Mouse (Mus musculus): ENCODE results near the gene Alkbh4. TPM values are rescaled to one million over a fixed set of nuclear protein-coding genes. Genes with fewer than 3 reads are reported as not detected.
"Not testable (repeated sequence)": the region's sequence is repeated elsewhere in the genome, so short reads cannot be mapped to it uniquely, and the experiment has no call there.

Alkbh4 gene
- total RNA-seq, 2 experiments from 2014 or later = 11.0 to 11.4 TPM

- DNase-seq (ENCODE audit: low spot score in 2 of 2) = no peak
These were observed 6.8 kb downstream of the Alkbh4 start for GRCm38 (mm10) chr5:136142746-136143145.

GRCm38 (mm10) chr5:136143161-136143755 is 7.3 kb downstream of the Alkbh4 start:
- no peak for DNase-seq (ENCODE audit: low spot score in 2 of 2)

DNA sequence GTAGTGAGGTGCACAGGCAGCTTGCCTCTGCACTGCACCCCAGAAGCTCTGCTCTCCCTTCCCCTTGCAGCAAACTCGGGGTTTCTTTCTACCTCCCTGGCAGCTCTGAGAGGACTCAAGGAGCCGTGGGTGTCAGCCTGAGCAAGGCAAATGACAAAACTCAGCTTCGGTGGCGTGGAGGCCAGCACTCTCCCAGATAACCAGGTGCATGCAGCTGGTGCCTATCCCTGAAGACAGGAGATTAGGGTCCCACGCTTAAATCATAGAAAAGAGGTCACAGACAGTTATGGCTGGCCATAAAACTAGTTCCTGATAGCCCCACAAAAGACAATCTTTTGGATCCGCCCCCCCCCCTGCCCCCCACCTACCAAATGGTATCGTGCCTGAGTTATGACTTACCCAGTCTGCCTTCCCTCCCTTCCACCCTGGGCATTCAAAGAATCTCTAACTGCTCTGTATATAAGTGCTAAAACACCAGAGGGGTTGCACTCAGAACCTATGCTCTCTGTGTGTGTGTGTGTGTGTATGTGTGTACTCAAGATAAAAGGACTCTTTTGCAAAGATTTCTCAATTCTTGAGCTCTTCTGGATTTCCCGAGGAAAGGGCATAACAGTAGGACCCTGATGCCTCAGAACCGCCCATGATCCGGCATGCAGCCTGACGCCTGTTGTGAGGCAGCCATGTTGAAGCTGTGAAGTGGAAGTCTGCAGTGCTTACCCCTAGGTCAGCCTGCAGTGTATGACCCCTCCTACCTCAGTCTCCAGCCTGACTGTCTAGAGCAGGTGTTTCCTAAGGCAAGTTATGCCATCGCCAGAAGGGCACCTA is 8.9 kb downstream of the Alkbh4 start:
- no peak for DNase-seq (ENCODE audit: low spot score in 2 of 2)

- no peak for DNase-seq (ENCODE audit: low spot score in 2 of 2)
These were observed 11.0 kb downstream of the Alkbh4 start for GRCm38 (mm10) chr5:136146936-136147335.

DNA sequence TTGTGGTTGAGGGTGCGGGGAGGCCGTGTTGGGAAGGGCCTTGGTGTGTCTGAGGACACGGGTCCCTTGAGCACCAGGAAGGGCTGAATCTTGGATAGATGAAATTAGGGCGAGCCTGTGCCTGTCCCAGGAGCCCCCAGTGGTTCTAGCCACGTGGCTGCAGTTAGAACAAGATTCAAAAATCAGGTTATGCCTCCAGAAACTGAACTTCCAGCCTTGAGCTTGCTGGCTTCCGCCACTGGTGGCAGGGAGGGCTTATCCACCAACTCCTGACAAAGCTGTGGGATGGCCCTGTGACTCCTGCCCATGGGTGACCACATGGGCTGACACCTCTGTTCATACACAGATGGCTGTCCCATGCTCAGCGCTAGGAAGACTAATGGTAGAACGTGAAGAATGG is 11.8 kb downstream of the Alkbh4 start:
- DNase-seq (ENCODE audit: low spot score in 2 of 2) = no peak

DNA sequence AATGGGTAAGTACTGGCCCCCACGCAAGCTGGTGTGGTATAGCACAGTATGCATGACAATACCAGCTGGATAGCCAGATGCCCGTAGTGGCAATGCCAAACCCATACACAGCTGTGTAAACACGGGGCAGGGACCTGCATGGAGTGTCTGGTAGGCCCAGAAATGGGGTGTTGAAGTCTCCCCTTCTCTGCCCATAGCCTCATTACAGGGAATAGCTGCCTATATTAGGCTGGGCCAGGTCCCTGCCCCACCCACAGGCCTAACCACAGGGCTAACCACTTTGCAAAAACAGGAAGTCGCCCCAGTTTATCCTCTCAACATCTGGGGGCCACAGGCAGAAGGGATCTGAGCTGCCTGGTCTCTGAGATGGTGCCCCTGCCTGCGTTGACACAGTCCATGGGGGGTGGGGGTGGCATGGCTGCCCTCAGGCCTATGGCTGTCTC is 13.2 kb downstream of the Alkbh4 start:
- not testable (repeated sequence) for DNase-seq (ENCODE audit: low spot score in 2 of 2)

DNA sequence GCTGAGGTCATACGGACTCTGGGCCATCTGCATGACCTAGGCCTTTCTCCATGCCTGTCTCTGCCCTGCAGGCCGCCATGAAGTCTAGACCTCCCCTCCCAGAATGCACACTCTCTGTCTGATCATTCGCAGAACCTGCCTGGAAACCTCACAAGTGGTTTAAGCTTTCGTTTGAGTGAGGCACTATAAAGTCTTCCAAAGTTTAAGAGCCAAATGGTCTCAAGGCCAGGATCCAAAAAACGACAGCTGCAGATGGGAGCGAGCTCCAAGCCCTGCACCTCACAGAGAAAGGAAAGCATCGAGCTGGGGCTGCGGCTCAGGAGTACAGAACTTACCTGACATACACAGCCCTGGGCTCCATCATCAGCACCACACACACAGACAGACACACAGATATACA is 16.4 kb downstream of the Alkbh4 start:
- no peak for DNase-seq (ENCODE audit: low spot score in 2 of 2)

DNA sequence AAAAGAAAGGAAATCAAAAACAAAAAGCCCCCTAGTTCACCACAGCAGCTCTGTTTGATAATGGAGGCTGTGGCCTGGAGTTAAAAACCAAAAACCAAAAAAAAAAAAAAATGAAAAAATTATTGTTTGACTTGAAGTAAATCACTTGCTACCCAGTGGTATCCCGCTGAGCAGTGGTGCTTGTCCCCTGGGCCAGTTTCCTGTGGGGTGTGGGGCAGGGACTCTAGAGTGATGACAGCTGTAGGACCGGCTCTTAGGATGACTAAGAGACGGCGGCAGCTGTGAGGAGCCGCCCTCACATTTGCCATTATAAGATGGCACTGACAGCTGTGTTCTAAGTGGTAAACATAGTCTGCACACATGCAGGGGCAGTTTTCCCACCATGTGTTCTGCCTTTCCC is 19.5 kb downstream of the Alkbh4 start:
- DNase-seq (ENCODE audit: low spot score in 2 of 2) = no peak

GRCm38 (mm10) chr5:136160084-136160483 is 24.1 kb downstream of the Alkbh4 start:
- not testable (repeated sequence) for DNase-seq (ENCODE audit: low spot score in 2 of 2)

- peak; percentile 54 to 80 for DNase-seq (ENCODE audit: low spot score in 2 of 2)
These were observed 28.0 kb downstream of the Alkbh4 start for GRCm38 (mm10) chr5:136163807-136164474.

DNA sequence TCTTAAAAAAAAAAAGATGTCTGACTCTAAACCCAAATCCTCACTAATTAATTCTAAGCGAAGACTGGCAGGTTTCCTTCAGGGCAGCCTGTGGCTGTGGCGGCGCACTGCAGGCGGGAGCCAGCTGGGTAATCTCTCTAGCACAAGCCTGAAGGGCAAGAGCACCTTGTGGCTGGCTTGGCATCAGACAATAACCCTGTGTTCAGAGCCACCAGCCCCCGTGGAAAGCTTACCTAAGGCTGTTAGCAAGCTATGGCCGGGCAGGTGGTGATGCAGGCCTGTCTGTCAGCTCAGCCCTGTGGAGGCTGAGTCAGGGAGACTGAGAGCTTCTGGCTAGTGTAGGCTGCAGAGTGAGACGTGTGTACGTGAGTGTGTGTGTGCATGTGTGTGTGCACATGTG is 29.3 kb downstream of the Alkbh4 start:
- DNase-seq (ENCODE audit: low spot score in 2 of 2) = no peak

DNA sequence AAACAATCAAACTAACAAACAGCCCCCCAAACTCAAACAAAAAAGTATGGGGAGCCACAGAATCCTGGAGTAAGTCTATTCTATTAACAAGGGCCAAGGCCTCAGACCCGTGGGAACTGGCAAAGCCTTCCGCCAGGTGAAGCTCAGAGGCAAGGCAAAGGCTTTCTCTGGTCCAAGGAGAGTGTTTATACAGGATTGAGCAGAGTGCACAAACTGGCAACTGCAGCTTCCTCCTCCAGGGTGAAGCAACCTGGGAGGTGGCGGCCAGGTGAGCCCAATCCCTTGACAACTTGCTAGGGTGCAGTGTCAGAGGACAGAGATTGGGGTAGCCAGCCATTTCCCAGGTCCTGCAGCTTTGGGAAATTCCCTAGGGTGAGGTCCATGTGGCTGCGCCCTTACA is 31.4 kb downstream of the Alkbh4 start:
- no peak for DNase-seq (ENCODE audit: low spot score in 2 of 2)

- no peak for DNase-seq (ENCODE audit: low spot score in 2 of 2)
These were observed 32.1 kb downstream of the Alkbh4 start for GRCm38 (mm10) chr5:136168071-136168470.

- peak in 1 of 2 experiments; percentile 46 for DNase-seq (ENCODE audit: low spot score in 2 of 2)
These were observed 33.9 kb downstream of the Alkbh4 start for GRCm38 (mm10) chr5:136169626-136170511.

DNA sequence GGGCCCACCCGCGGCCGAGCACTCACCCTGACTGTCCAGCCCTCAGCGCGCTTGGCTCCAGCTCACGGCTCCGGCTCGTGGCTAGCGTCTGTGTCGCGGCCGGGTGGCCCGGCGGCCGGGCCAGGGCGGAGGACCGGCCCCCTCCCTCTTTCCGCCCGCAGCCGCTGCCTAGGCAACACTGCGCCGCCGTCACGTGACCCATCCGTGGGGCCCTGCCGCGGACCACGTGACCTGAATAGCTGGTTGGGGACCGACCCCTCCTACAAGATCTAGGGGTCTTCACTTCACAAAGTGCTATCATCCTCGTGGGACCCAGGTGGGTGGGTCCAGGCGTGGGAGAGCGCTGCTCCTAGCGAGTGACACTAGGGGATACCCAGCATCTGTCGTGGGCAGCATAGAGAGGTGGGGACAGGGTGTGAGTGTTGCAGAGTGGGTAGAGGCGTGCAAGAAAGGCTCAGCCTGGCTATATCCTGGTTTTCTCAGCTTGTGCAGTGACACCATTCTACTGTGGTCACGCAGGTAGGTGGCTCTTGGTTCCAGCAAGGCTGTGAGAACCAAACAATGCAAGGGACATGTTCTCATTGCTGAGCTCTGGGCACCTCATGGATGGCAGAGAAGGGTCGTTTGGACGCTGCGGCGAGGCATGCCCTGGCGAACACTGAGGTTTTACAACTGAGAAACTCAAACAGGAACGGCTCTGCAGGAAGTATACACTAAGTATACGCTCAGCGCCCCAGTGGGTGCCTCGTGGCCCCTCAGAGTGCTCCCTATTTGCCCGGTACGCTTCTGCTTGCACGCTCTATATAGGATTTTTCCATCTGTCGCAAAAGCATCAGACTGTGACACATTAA is 34.8 kb downstream of the Alkbh4 start, which contains the start of gene Orai2:
TSS of gene Orai2 (minus strand) at position 202 of the 851 bp plus-strand sequence.
- DNase-seq (ENCODE audit: low spot score in 2 of 2) = peak; percentile 83 to 92

- peak; percentile 43 to 44 for DNase-seq (ENCODE audit: low spot score in 2 of 2)
These were observed 35.7 kb downstream of the Alkbh4 start for GRCm38 (mm10) chr5:136171363-136172341.

DNA sequence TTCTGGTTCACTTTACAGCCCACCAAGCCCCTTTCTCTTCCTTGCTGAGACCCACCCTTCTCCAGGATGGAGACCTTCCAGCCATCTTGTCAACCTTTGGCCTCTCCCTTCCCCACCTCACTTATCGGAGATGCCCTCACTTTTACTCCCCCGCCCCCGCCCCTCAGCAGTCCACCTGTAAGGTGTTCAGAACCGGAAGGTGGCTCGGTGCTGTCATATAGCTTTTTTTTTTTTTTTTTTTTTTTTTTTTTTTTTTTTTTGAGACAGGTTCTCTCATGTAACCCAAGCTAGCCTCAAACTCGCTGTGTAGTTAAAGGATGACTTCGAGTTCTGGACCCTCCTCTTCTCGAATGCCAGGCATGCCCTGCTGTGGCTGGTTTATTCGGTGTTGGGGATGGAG is 37.0 kb downstream of the Alkbh4 start:
- DNase-seq (ENCODE audit: low spot score in 2 of 2) = no peak

DNA sequence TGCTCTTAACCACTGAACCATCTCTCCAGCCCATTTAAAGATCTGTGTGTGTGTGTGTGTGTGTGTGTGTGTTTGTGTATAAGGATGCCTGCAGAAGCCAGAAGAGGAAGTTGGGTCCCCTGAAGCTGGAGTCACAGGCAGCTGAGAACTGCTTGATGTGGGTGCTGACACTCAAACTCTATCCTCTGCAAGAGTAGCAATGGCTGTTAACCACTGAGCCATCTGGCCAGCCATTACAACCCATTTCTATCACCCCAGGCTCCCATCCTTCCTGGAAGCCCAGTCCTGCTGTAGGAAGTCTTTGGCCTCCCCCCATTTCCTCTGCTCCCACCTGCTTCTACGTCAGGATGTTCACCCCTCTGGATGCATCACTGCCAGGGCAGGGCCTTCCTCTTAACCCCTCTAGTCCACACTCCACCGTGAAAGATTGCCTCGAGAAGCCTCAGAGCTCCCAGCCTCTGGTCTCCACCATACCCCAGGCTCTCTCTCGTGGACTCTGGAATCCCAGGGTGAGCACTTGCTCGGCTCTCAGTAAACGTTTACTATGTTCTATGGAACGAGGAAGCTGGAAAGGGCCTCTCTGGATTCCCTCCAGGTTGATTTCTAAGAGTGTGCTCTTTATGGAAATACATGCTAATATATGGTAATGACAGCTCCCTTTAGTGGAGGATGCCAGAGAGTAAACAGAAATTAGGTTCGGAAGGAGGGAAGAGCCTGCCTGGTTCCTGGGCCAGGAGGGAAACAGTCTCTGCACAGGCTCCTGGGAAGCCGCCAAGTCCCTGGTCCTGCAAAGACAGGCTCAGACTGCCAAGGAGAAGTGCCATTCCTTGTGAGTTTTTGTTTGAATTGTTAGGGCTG is 37.9 kb downstream of the Alkbh4 start:
- peak in 1 of 2 experiments; percentile 73 for DNase-seq (ENCODE audit: low spot score in 2 of 2)
